In genomic region chr6:115544442-115544970, GRCm38 (mm10) we compare ENCODE assay signal across 8 mouse cellular contexts. TPM values are rescaled to one million over a fixed set of nuclear protein-coding genes. Genes with fewer than 3 reads are reported as not detected.
DNase-seq lines count a peak whose midpoint lies in the region; ATAC-seq lines count a peak whose summit lies in the region.

Gene Tsen2, plus strand, starts transcription at chr6:115544664.

- 0% methylated on average over 38 of the region's 38 CpGs for WGBS in forebrain, embryonic 11.5 days
- 0% methylated on average over 38 of the region's 38 CpGs for WGBS in heart, embryonic 16.5 days
- under 1% methylated on average over 38 of the region's 38 CpGs for WGBS in liver, embryonic 15.5 days (ENCODE audit: insufficient replicate concordance)
- under 1% methylated on average over 38 of the region's 38 CpGs for WGBS in neural tube, embryonic 12.5 days

- H3K36me3 ChIP-seq in forebrain, embryonic 11.5 days (ENCODE audit: control insufficient read depth, insufficient read depth, low read length), result no peaks in the 10 kb centered on the region; the same call in 1 of the 2 replicates
- H3K36me3 ChIP-seq in heart, embryonic 16.5 days (ENCODE audit: control insufficient read depth, insufficient read depth), result peaks cover 7% of the 10 kb centered on the region
- peaks cover 18% of the 10 kb centered on the region for H3K36me3 ChIP-seq in liver, embryonic 15.5 days (replicated peaks)
- H3K36me3 ChIP-seq in neural tube, embryonic 12.5 days, result peaks cover 16% of the 10 kb centered on the region

- H3K4me3 ChIP-seq in forebrain, embryonic 11.5 days (ENCODE audit: low read depth, low read length), result peak within 1 kb of the TSS; percentile 65
- H3K4me3 ChIP-seq in heart, embryonic 16.5 days (ENCODE audit: low read length), result peak within 1 kb of the TSS; percentile 88
- H3K4me3 ChIP-seq in liver, embryonic 15.5 days (replicated peaks), result peak within 1 kb of the TSS; percentile 78
- peak within 1 kb of the TSS; percentile 70 for H3K4me3 ChIP-seq in neural tube, embryonic 12.5 days

- H3K4me1 ChIP-seq in forebrain, embryonic 11.5 days (replicated peaks; ENCODE audit: control insufficient read depth, insufficient read depth, low read length), result no peaks in the 10 kb centered on the region
- H3K4me1 ChIP-seq in heart, embryonic 16.5 days (ENCODE audit: control insufficient read depth, insufficient read depth, low read length), result peaks cover 14% of the 10 kb centered on the region
- H3K4me1 ChIP-seq in liver, embryonic 15.5 days (replicated peaks), result peaks cover 53% of the 10 kb centered on the region
- H3K4me1 ChIP-seq in neural tube, embryonic 12.5 days, result peaks cover 6% of the 10 kb centered on the region

- H3K27me3 ChIP-seq in forebrain, embryonic 11.5 days (ENCODE audit: control insufficient read depth, insufficient read depth, low read length), result no peaks in the 10 kb centered on the region
- no peaks in the 10 kb centered on the region for H3K27me3 ChIP-seq in heart, embryonic 16.5 days (ENCODE audit: control insufficient read depth, insufficient read depth, low read length)
- H3K27me3 ChIP-seq in liver, embryonic 15.5 days, result no peaks in the 10 kb centered on the region
- H3K27me3 ChIP-seq in neural tube, embryonic 12.5 days (replicated peaks), result no peaks in the 10 kb centered on the region

- H3K27ac ChIP-seq in forebrain, embryonic 11.5 days (ENCODE audit: low read depth, low read length), result peak within 1 kb of the TSS; percentile 34; the same call in 1 of the 2 replicates
- peak within 1 kb of the TSS; percentile 82 for H3K27ac ChIP-seq in heart, embryonic 16.5 days (ENCODE audit: low read length)
- peak within 1 kb of the TSS; percentile 76 for H3K27ac ChIP-seq in liver, embryonic 15.5 days (replicated peaks)
- H3K27ac ChIP-seq in neural tube, embryonic 12.5 days, result peak within 1 kb of the TSS; percentile 42; the same call in 1 of the 2 replicates

- H3K9ac ChIP-seq in forebrain, embryonic 11.5 days (ENCODE audit: low read length), result peak within 1 kb of the TSS; percentile 81
- H3K9ac ChIP-seq in heart, embryonic 16.5 days (ENCODE audit: low read length), result peak within 1 kb of the TSS; percentile 90
- H3K9ac ChIP-seq in liver, embryonic 15.5 days, result peak within 1 kb of the TSS; percentile 78
- peak within 1 kb of the TSS; percentile 82 for H3K9ac ChIP-seq in neural tube, embryonic 12.5 days

- DNase-seq in CD8-positive naive resting alpha-beta T cell, adult 2 months (ENCODE audit: low read depth in 2 of 2, low spot score in 2 of 2), result peak; percentile 91 to 98
- DNase-seq in c-Kit-positive CD71-negative TER-119-negative erythroid progenitor cells, embryonic 14.5 days (ENCODE audit: low read depth), result peak; percentile 92
- peak; percentile 98 for DNase-seq in forebrain, embryonic 11.5 days (ENCODE audit: low spot score)
- peak; percentile 96 to 98 for DNase-seq in kidney, postnatal 36 days
- peak; percentile 90 for DNase-seq in telencephalon, adult 2 months (ENCODE audit: low read depth, low spot score)

- peak; percentile 95 for ATAC-seq in forebrain, embryonic 11.5 days (replicated peaks; ENCODE audit: low FRiP score)
- peak; percentile 92 for ATAC-seq in heart, embryonic 16.5 days (replicated peaks; ENCODE audit: extremely low read depth, insufficient read depth, low FRiP score)
- ATAC-seq in liver, embryonic 15.5 days (ENCODE audit: insufficient read depth), result peak; percentile 88
- peak; percentile 94 for ATAC-seq in neural tube, embryonic 12.5 days (ENCODE audit: low FRiP score, low read depth)

- H3K4me2 ChIP-seq in forebrain, embryonic 11.5 days (ENCODE audit: low read depth, low read length, severe bottlenecking), result peak within 1 kb of the TSS; percentile 79
- peak within 1 kb of the TSS; percentile 75 for H3K4me2 ChIP-seq in heart, embryonic 16.5 days (ENCODE audit: low read depth, low read length)
- H3K4me2 ChIP-seq in liver, embryonic 15.5 days, result peak within 1 kb of the TSS; percentile 92
- peak within 1 kb of the TSS; percentile 80 for H3K4me2 ChIP-seq in neural tube, embryonic 12.5 days (replicated peaks)

- H3K9me3 ChIP-seq in forebrain, embryonic 11.5 days (ENCODE audit: control insufficient read depth, low read length), result no peaks in the 10 kb centered on the region
- H3K9me3 ChIP-seq in heart, embryonic 16.5 days (replicated peaks; ENCODE audit: control insufficient read depth, low read length), result no peaks in the 10 kb centered on the region
- no peaks in the 10 kb centered on the region for H3K9me3 ChIP-seq in liver, embryonic 15.5 days (replicated peaks)
- H3K9me3 ChIP-seq in neural tube, embryonic 12.5 days, result no peaks in the 10 kb centered on the region

RNA-seq across cellular contexts. Expression of gene Tsen2, which starts in this region (rescaled TPM):
- polyA plus RNA-seq in forebrain, embryonic 11.5 days (2014; fragmentation: Nextera tagmentation; extraction: Ambion mirVana), result 33.8 and 34.6 TPM in 2 replicates
- polyA plus RNA-seq in heart, embryonic 16.5 days (2015; fragmentation: Nextera tagmentation; extraction: Ambion mirVana), result 17.6 and 19.0 TPM in 2 replicates
- polyA plus RNA-seq in liver, embryonic 15.5 days (2015; fragmentation: Nextera tagmentation; extraction: Ambion mirVana), result 9.4 and 10.4 TPM in 2 replicates
- polyA plus RNA-seq in neural tube, embryonic 12.5 days (2016; fragmentation: Nextera tagmentation; extraction: Ambion mirVana), result 28.2 and 31.6 TPM in 2 replicates

Comparison
In these comparisons a context has a peak if more than half of its experiments do, and no peak if none do; other contexts are left out.
1. Peak in every context shown above with its lines: DNase-seq, ATAC-seq, H3K4me3 ChIP-seq and H3K27ac ChIP-seq.